Mouse (Mus musculus): ENCODE measurements at regions not wholly inside any gene's neighbourhood (a gene's known extent, or its start where the extent isn't known, plus 50 kb on each side); places are given as distances from the start of the nearest gene placed in this dataset.

DNA sequence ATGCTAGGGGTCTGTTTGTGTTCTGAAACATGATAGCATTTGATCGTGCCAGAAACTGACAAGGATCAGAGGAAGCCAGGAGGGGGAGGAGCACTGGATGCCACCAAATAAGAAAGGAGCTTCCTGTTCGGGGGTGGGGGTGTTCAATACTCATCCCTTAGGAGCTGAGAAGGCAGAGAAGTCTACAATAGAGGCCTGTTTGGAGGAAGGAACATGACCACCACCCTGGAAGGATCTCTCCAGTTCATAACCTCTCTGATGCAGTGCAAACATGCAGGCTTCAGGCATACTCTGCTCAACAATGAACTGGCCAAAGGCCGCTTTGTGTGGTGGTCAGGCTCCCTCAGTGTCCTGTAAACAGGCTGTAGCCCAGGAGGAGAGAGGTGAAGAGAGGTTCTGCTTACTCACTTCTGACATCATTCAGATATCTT lies 515.8 kb downstream of the Tshz3 start:
- Histone ChIP-seq H3K27ac (replicated peaks) (peak overlapping the region; percentile 10; the same call in 1 of the 2 replicates), H3K4me1 (peaks cover 11% of the 10 kb centered on the region), H3K27me3 (ENCODE audit: low read depth, poor library complexity, severe bottlenecking) (no peaks in the 10 kb centered on the region), H3K9me3 (replicated peaks) (no peaks in the 10 kb centered on the region), H3K36me3 (no peaks in the 10 kb centered on the region), H3K4me3 (no peak overlapping the region)
- WGBS: 35% methylated on average over 3 of the region's 3 CpGs
- DNase-seq (ENCODE audit: low spot score): peak; percentile 13

DNA sequence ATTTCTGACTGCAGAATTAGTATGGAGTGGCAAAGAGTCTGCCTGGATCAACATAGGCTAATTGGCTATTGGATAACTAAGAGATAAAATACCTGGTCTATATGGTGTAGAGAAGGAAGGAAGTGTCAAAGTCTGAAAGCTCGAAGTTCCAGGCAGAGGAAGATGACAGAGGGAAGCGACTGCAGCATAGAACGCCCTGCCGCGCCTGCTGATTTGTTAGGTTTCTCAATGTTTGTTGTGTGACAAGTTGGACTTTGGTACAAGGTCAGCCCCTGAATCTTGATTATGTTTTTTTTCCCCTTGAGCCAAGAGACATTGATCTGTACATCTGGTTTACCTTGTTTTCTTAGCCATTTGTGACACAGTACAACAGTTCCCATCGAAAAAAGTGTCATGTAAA lies 517.6 kb downstream of the Tshz3 start:
- 87% methylated on average over 6 of the region's 6 CpGs for WGBS
- H3K9me3 ChIP-seq (replicated peaks): no peaks in the 10 kb centered on the region
- DNase-seq (ENCODE audit: low spot score): no peak

DNA sequence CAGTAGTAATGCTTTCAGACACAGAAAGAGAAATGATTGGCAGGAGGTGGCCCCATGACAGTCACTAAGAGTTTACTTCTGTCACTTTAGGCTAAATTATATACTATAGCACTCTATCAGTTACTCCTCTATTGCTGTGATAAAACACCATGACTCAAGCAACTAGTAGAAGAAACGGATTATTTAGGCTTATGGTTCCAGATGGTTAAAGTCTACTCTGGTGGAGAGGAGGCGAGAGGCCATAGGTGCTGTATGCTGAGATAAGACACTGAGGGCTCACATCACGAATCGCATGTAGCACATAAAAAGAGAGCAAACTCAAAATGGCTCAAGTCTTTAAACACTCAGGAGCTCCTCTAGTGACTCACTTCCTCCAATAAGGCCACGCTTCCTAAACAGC lies 522.6 kb downstream of the Tshz3 start:
- no peaks in the 10 kb centered on the region for H3K36me3 ChIP-seq
- H3K27me3 ChIP-seq (ENCODE audit: low read depth, poor library complexity, severe bottlenecking): no peaks in the 10 kb centered on the region
- H3K27ac ChIP-seq (replicated peaks): no peak overlapping the region
- no peak overlapping the region for H3K4me3 ChIP-seq
- DNase-seq (ENCODE audit: low spot score): no peak
- H3K9me3 ChIP-seq (replicated peaks): peaks cover 12% of the 10 kb centered on the region; the same call in 1 of the 2 replicates
- 92% methylated on average over 5 of the region's 5 CpGs for WGBS
- H3K4me1 ChIP-seq: no peaks in the 10 kb centered on the region

More for the DNA sequence above, 517.6 kb downstream of the Tshz3 start:
- Histone ChIP-seq H3K27me3 (ENCODE audit: low read depth, poor library complexity, severe bottlenecking) (no peaks in the 10 kb centered on the region), H3K27ac (replicated peaks) (no peak overlapping the region), H3K4me3 (no peak overlapping the region), H3K4me1 (peaks cover 11% of the 10 kb centered on the region), H3K36me3 (no peaks in the 10 kb centered on the region)

GRCm38 (mm10) chr7:37226423-37226822 lies 528.5 kb downstream of the Tshz3 start:
- H3K27ac ChIP-seq (replicated peaks): no peak overlapping the region
- no peaks in the 10 kb centered on the region for H3K27me3 ChIP-seq (ENCODE audit: low read depth, poor library complexity, severe bottlenecking)
- WGBS: 78% methylated on average over 3 of the region's 3 CpGs
- H3K36me3 ChIP-seq: no peaks in the 10 kb centered on the region
- H3K4me1 ChIP-seq: 0 out of 2 replicates have a peak, but pooled peaks cover 4% of the 10 kb centered on the region
- DNase-seq (ENCODE audit: low spot score): no peak
- H3K4me3 ChIP-seq: no peak overlapping the region
- H3K9me3 ChIP-seq (replicated peaks): 0 out of 2 replicates have a peak, but pooled peaks cover 12% of the 10 kb centered on the region

- H3K27me3 ChIP-seq (ENCODE audit: low read depth, poor library complexity, severe bottlenecking): no peaks in the 10 kb centered on the region
- H3K4me1 ChIP-seq: 0 out of 2 replicates have a peak, but pooled peaks cover 4% of the 10 kb centered on the region
- 88% methylated on average over 6 of the region's 6 CpGs for WGBS
- no peak overlapping the region for H3K27ac ChIP-seq (replicated peaks)
- no peak for DNase-seq (ENCODE audit: low spot score)
- H3K4me3 ChIP-seq: no peak overlapping the region
- H3K36me3 ChIP-seq: no peaks in the 10 kb centered on the region
- H3K9me3 ChIP-seq (replicated peaks): no peaks in the 10 kb centered on the region
These were observed 532.9 kb downstream of the Tshz3 start for GRCm38 (mm10) chr7:37230641-37231347.

DNA sequence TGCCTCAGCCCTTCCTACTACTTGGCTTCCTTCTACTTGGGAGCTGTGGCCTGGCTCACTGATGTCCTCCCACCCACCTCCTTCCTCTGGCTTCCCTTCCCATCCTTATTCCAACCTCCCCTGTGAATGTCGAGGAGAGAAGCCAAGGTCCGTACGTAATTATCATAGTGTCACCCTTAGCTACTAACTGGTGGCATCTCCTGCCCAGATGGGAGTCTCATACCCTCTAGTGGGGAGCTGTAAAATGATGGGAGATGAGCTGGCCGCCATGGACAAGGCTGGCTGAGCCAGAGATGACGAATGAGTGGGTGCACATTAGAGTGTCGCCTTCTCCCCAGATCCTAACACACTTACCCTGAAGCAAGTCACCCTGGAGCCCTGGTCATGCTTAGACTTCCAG lies 532.6 kb downstream of the Zfp536 start:
- no peaks in the 10 kb centered on the region for H3K9me3 ChIP-seq (replicated peaks)
- DNase-seq (ENCODE audit: low spot score): no peak
- 90% methylated on average over 6 of the region's 6 CpGs for WGBS
- H3K4me1 ChIP-seq: no peaks in the 10 kb centered on the region
- no peak overlapping the region for H3K27ac ChIP-seq (replicated peaks)
- H3K36me3 ChIP-seq: no peaks in the 10 kb centered on the region
- H3K27me3 ChIP-seq (ENCODE audit: low read depth, poor library complexity, severe bottlenecking): no peaks in the 10 kb centered on the region
- H3K4me3 ChIP-seq: no peak overlapping the region

DNA sequence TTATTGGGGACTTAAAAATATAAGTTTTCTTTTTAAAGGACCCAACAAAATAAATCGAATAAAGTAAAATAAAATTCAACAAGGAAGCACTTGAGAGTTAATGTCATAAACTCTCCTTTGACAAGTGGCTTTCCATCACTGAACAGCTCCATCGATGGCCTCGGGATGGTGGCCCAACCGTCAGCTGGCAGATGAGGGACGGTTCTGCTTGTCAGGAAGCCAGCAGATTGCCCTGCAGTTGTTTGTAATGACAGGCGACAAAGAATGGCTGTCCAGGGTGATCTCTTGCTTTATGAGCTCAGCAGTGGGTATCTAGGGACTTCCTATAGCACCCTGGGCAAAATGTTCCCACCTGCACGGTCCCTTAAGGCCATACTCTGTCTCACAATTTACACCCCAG lies 531.7 kb downstream of the Zfp536 start:
- 88% methylated on average over 7 of the region's 7 CpGs for WGBS
- Histone ChIP-seq H3K27me3 (ENCODE audit: low read depth, poor library complexity, severe bottlenecking) (no peaks in the 10 kb centered on the region), H3K4me3 (no peak overlapping the region), H3K9me3 (replicated peaks) (no peaks in the 10 kb centered on the region), H3K36me3 (no peaks in the 10 kb centered on the region), H3K4me1 (no peaks in the 10 kb centered on the region), H3K27ac (replicated peaks) (no peak overlapping the region)
- DNase-seq (ENCODE audit: low spot score): no peak

GRCm38 (mm10) chr7:37242476-37242875 lies 531.0 kb downstream of the Zfp536 start:
- no peak overlapping the region for H3K4me3 ChIP-seq
- no peaks in the 10 kb centered on the region for H3K36me3 ChIP-seq
- H3K4me1 ChIP-seq: no peaks in the 10 kb centered on the region
- 94% methylated on average over 8 of the region's 8 CpGs for WGBS
- H3K27me3 ChIP-seq (ENCODE audit: low read depth, poor library complexity, severe bottlenecking): no peaks in the 10 kb centered on the region
- DNase-seq (ENCODE audit: low spot score): no peak
- H3K9me3 ChIP-seq (replicated peaks): no peaks in the 10 kb centered on the region
- no peak overlapping the region for H3K27ac ChIP-seq (replicated peaks)

DNA sequence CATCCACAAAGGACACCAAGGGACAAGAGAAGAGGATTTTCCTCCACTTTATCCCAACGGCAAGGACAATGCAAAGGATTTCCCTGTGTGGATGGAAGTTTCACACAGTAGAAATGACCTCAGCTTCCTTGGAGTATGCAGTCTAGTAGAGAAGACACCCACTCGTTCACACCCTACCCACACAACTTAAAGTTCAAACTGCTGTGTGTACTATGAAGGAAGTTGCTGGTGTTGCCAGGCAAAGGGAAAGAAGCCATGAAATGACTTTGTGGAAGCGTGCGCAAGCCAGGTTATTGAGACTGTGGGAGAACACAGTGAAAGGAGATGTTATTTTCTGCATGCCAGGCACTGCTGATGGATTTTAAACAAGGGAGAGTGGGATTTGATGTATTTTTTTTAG lies 527.3 kb downstream of the Zfp536 start:
- WGBS: 85% methylated on average over 4 of the region's 4 CpGs
- H3K27me3 ChIP-seq (ENCODE audit: low read depth, poor library complexity, severe bottlenecking): no peaks in the 10 kb centered on the region
- no peak for DNase-seq (ENCODE audit: low spot score)

DNA sequence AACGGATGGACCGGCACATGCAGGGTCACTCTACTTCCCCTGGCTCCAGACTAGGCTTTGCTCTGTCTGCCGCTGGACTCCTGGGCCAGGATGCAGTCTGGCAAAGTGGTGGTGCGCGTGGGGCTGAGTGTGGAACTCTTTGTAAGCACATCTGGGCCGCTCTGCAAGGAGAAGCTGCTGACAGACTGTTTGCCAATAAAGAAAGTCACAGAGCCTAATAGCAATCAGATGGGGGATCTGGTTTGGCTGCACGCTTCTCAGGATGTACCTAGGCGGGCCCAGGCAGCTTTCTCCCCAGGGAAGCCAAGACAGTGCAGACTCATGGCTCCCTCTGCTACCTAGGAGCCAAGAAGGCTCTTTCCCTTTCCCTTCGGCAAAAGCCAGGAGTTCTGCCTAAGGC lies 519.0 kb downstream of the Zfp536 start:
- DNase-seq (ENCODE audit: low spot score): no peak
- H3K36me3 ChIP-seq: no peaks in the 10 kb centered on the region
- WGBS: 82% methylated on average over 9 of the region's 9 CpGs
- no peaks in the 10 kb centered on the region for H3K27me3 ChIP-seq (ENCODE audit: low read depth, poor library complexity, severe bottlenecking)
- H3K4me3 ChIP-seq: no peak overlapping the region
- 0 out of 2 replicates have a peak, but pooled peaks cover 3% of the 10 kb centered on the region for H3K9me3 ChIP-seq (replicated peaks)
- H3K27ac ChIP-seq (replicated peaks): no peak overlapping the region
- H3K4me1 ChIP-seq: no peaks in the 10 kb centered on the region

More for the DNA sequence above, 527.3 kb downstream of the Zfp536 start:
- H3K9me3 ChIP-seq (replicated peaks): no peaks in the 10 kb centered on the region
- no peaks in the 10 kb centered on the region for H3K36me3 ChIP-seq
- H3K4me1 ChIP-seq: no peaks in the 10 kb centered on the region
- no peak overlapping the region for H3K4me3 ChIP-seq
- H3K27ac ChIP-seq (replicated peaks): no peak overlapping the region

- Histone ChIP-seq H3K27me3 (ENCODE audit: low read depth, poor library complexity, severe bottlenecking) (no peaks in the 10 kb centered on the region), H3K36me3 (no peaks in the 10 kb centered on the region), H3K27ac (replicated peaks) (no peak overlapping the region), H3K4me1 (no peaks in the 10 kb centered on the region), H3K9me3 (replicated peaks) (0 out of 2 replicates have a peak, but pooled peaks cover 3% of the 10 kb centered on the region), H3K4me3 (no peak overlapping the region)
- DNase-seq (ENCODE audit: low spot score): no peak
- WGBS: 68% methylated on average over 3 of the region's 3 CpGs
These were observed 517.6 kb downstream of the Zfp536 start for GRCm38 (mm10) chr7:37255840-37256239.

DNA sequence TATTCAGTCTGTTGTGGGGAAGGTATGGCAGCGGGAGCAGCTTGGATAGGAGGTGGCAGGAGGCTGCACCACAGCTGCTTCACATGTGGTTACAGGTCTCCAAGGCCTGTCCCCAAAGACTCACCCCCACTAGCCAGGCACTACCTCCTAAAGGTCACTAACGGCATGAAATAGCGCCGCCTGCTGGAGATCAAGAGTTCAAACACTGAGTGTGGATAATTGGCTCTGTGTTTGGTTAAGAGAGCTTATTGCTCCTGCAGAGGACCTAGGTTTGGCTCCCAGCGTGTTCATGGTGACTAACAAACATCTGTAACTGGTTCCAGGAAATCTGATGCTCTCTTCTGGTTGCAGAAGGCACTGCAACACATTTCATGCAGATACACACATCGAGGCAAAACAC lies 514.1 kb downstream of the Zfp536 start:
- no peaks in the 10 kb centered on the region for H3K9me3 ChIP-seq (replicated peaks)
- no peaks in the 10 kb centered on the region for H3K27me3 ChIP-seq (ENCODE audit: low read depth, poor library complexity, severe bottlenecking)
- DNase-seq (ENCODE audit: low spot score): peak; percentile 20
- H3K36me3 ChIP-seq: no peaks in the 10 kb centered on the region
- H3K4me1 ChIP-seq: no peaks in the 10 kb centered on the region
- H3K4me3 ChIP-seq: no peak overlapping the region
- no peak overlapping the region for H3K27ac ChIP-seq (replicated peaks)
- WGBS: 50% methylated on average over 6 of the region's 6 CpGs

- H3K27ac ChIP-seq (replicated peaks): no peak overlapping the region
- H3K36me3 ChIP-seq: no peaks in the 10 kb centered on the region
- H3K9me3 ChIP-seq (replicated peaks): 0 out of 2 replicates have a peak, but pooled peaks cover under 1% of the 10 kb centered on the region
- no peaks in the 10 kb centered on the region for H3K4me1 ChIP-seq
- WGBS: 59% methylated on average over 3 of the region's 3 CpGs
- no peak overlapping the region for H3K4me3 ChIP-seq
- H3K27me3 ChIP-seq (ENCODE audit: low read depth, poor library complexity, severe bottlenecking): no peaks in the 10 kb centered on the region
- DNase-seq (ENCODE audit: low spot score): no peak
These were observed 510.6 kb downstream of the Zfp536 start for GRCm38 (mm10) chr7:37262846-37263245.
